Mouse (Mus musculus) kidney, adult 11 months (tissue): ENCODE measurements around the gene Icam2.

Experiments used
- DNase-seq: peaks from one replicate; pipeline ENCODE4 v3.0.0; 2022

Icam2 gene

DNA sequence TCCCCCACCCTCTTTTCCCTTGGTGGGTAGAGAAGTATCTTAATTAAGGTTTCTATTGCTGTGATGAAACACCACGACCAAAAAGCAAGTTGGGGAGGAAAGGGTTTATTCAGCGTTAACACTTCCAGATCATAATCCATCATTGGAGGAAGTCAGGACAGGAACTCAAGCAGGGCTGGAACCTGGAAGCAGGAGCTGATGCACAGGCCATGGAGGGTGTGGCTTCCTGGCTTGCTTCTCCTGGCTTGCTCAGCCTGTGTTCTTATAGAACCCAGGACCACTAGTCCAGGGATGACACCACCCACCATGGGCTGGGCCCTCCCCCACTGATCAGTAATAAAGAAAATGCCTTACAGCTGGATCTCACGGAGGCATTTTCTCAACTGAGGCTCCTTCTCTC, 2.9 kb upstream of the Icam2 start:
- DNase-seq: no peak

- no peak for DNase-seq
Measured at GRCm38 (mm10) chr11:106389611-106390010, 1.7 kb upstream of the Icam2 start.

DNA sequence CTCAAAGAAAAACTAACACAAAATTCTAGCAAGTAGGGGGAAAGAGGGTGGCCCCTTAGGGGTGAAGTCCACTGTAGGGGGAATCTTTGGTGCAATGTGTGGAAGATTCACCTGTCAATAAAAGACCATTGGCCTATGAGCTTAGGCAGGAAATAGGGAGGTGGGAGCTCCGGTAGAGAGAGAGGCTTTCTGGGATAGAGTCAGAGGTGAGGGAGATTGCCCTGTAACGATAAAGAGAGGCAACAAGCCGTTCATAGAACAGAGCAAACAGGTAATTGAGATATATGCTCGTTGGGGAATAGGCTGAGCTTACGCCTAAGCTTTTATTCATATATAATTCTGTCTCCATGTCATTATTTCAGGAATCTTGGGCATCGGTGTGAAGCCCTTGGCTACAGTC, 855 bp downstream of the Icam2 start:
- DNase-seq: no peak

DNA sequence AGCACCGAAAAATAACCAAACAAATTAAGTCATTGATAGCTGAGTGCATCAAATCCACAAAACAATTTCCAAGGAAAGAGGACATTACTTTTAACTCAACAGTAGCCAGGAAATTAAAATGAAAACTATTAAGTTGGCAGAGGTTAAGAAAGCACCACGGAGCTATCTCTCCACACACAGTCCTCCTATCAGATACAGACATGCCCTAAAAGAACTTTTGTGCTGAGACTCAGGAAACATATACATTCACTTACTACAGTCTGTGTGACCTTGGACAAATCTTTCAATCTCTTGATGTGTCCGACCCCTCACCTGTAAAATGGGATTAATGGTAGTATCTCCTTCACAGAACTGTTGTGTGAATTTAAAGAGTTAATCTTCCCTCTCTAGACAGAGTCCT, 1.5 kb downstream of the Icam2 start:
- no peak for DNase-seq

DNA sequence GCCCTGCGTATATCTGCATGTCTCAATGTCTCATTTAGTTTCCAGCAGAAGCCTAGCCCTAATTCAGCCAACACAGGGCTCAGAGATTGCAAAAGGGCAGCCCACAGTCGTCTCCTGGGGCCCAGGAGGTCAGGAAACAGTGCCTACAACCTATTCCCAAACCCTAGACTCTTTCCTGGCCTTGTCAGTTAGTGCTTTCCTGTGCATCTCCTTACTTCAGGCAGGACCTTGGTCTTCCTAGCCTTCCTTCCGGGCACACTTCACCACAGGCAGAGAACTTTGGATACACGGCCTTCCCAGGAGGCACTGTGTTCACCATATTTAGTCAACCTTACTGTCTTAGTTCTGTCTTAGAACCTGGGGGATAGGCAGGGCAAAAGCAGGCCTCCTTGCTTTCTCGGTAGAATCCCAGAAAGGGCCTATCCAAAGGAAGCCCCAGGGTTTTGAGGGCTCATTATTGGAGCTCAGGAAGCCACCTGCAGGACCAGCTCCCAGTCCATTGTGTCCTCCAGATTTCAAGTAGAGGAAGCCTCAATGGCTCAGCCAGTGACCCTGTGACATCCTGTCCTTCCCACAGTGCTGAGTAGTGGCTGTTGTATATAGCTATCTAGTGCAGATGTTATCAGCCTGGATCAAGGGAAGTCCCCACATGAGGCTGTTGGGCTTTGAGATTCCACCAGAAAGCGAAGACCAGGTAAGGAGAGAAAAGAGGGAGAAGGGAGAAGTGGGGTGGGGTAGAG, 4.7 kb downstream of the Icam2 start:
- no peak for DNase-seq

- DNase-seq: peak; percentile 52
Measured at GRCm38 (mm10) chr11:106382424-106382823, 5.5 kb downstream of the Icam2 start.

- peak; percentile 28 for DNase-seq
Measured at GRCm38 (mm10) chr11:106381883-106382282, 6.0 kb downstream of the Icam2 start.

- no peak for DNase-seq
Measured at GRCm38 (mm10) chr11:106381011-106381410, 6.9 kb downstream of the Icam2 start.

- no peak for DNase-seq
Measured at GRCm38 (mm10) chr11:106374979-106375378, 12.9 kb downstream of the Icam2 start.

- DNase-seq: no peak
Measured at GRCm38 (mm10) chr11:106374559-106374958, 13.3 kb downstream of the Icam2 start.

DNA sequence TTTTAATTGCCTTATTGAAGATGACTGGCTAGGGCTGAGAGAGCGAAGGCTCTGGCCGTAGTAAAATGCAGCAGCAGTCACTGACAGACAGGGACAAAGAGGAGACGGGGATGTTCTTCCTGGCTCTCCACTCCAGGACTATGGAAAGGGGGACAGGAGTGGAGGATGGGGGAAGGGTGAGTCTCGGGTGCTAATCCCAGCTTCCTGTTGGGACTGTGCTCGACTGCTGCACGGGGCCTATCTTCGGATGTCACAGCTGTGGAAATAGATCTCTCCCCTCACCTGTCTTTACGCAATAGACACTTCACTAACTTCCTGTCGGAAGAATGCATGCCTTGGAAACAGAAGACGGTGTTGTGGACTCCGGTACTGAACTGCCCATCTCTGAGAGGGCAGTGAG, 13.9 kb downstream of the Icam2 start:
- DNase-seq: no peak

DNA sequence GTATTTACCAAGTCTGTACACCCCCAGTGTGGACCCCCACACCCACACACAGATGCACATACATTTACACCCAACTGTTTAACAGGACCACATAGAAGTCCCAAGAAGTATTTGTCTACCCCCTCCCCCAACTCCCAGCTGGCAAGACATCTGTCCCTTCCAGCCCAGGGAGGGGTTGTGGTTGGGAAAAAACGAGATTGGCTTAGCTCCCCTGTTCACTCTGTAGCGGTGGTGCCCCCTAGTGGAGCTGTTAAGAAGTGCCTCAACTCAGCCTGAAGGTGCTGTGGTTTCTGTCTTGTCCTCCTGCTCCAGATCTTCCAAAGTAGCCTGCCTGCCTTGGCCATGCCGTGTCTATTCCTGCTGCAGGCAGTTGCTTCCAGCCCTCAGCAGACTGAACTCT, 21.6 kb downstream of the Icam2 start:
- DNase-seq: peak; percentile 36

- DNase-seq: no peak
Measured at GRCm38 (mm10) chr11:106365366-106365765, 22.5 kb downstream of the Icam2 start, which contains the start of gene Prr29. Gene Prr29, plus strand, starts transcription at chr11:106365472.

- DNase-seq: no peak
Measured at GRCm38 (mm10) chr11:106364712-106365111, 23.2 kb downstream of the Icam2 start.

DNA sequence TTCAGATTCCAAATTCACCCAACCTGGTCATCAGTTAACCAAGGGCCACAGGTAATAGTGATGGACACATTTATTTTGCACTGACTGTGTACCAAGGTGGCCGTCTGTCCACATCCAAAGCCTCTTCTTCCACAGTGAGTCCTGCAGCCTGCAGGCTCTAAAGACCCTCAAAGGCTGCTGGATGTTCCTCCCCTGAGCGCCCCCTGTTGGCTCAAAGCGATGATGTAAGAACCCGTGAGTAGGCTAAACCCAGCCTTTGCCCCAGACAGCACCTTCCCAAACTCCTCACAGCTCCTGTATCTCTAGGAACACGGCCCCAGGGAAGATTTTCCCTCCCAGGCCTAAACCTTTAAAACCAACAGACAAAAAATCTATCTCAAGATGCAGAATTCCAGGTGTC, 28.5 kb downstream of the Icam2 start:
- no peak for DNase-seq

DNA sequence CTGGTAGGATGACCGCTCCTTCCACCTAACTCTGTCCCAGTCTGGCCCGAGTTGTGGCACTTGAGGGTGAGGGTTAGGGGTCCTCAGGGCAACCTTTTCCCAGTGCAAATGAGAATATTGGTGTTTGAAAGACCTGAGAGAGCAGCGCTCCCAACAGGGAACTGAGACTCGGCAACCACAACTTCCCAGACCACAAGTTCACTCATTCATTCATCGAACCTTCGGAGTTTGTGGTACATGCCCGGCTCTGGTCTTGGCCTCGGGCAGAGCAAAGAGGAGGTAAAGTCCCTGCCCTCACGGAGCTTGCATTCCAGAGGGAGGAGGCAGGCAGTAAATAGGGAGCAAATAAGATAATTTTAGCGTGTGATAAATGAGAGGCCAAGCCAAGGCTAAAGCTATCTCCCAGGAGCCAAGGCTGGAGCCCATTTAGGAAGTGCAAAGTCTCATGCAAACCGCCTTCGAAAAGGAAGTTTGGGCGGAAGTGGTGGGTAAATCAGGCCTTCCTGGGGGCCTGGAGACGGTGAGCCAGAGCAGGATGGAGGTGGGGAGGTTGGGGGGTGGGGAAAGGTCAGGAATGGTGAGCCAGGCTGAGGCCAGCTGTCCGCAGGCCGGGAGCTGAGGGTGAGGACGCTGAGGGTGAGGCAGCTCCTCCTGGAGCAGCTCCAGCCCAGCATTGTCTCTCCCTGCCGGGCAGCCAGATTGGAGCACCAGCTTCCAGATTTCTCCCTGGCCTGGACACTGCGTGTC, 32.3 kb downstream of the Icam2 start:
- no peak for DNase-seq

DNA sequence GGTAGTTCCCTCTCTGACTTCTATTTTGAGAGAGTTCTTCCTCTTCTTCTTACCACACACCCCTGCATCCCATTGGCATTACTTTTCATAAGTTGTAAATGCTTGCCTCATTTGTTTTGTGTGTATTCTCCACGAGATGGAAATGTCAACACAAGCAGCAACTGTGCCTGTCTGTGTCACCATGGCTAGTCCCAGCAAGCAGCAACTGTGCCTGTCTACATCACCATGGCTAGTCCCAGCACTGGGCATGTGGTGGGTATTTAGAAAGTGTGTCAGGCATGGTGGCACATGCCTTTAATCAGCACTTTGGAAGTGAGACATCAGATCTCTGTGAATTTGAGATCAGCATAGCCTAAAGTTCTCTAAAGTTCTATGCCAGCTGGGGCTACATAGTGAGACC, 33.7 kb downstream of the Icam2 start:
- no peak for DNase-seq

DNA sequence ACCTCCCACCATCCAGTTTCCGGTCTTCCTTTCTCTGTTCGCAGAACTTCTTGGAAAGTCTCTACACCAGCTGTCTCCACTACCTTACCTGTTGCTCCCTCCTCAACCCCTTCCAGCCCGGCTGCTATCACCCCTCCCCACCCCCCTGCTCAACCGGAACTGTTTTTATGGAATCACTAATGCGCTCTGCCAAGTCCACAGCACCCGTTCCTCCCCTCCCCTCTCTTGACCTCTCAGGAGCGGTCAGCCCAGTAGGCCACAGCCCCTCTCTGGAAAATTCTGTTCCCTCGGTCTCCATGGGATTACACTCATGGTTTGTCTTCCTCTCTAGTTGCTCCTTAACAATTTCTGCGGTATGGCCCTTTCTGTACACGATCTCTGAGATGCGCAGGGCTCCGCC, 34.7 kb downstream of the Icam2 start, which contains the start of gene Scn4a:
Gene Scn4a (minus strand): TSS at position 101 of the 400 bp plus-strand sequence.
- DNase-seq: no peak

DNA sequence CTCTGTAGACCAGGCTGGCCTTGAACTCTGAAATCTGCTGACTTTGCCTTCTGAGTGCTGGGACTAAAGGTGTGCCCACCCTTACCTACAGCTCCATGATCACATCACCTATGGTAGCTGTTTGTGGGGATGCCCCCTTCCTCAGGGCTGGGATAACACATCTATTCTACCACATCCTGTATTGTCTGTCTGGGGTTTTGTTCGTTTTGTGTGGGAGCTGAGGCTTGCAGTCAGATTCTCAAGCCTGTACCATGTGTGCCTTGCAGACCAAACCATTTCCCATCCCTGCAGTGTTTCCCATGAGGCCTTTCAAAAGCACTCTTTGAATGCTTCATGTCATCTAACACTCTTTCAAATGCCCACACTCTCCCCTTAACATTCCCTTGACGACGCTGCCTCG, 35.9 kb downstream of the Icam2 start:
- no peak for DNase-seq

GRCm38 (mm10) chr11:106351253-106351652, 36.6 kb downstream of the Icam2 start:
- DNase-seq: no peak

- DNase-seq: no peak
Measured at GRCm38 (mm10) chr11:106350853-106351252, 37.0 kb downstream of the Icam2 start.

- no peak for DNase-seq
Measured at GRCm38 (mm10) chr11:106349772-106350171, 38.1 kb downstream of the Icam2 start.

DNA sequence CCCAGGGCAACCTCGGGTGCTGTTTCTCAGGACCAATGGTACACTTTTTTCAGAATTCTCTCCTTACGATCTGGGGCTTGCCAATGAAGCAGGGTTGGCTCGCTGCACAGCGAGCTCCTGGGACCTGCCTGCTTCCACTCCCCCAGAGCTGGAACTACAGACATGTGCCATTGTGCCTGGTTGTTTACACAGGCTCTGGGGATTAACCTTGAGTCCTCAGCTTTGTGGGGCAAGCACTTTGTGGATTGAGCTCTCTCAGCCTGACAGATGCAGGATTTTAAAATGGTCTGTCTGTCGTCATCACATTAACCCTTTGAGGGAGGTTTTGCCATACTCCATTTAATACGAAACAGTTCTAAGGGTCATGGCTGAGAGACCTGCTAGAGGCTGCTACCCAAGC, 43.0 kb downstream of the Icam2 start:
- no peak for DNase-seq

GRCm38 (mm10) chr11:106340990-106341520, 46.8 kb downstream of the Icam2 start:
- no peak for DNase-seq
